Mouse (Mus musculus): ENCODE measurements at regions not wholly inside any gene's neighbourhood (a gene's known extent, or its start where the extent isn't known, plus 50 kb on each side); places are given as distances from the start of the nearest gene placed in this dataset.

- H3K9ac ChIP-seq (replicated peaks) = no peak overlapping the region
- no peak overlapping the region for H3K4me2 ChIP-seq (ENCODE audit: low read depth)
- H3K4me1 ChIP-seq (replicated peaks; ENCODE audit: control insufficient read depth in 2 of 2, insufficient read depth in 2 of 2, low read length in 1 of 2) = no peaks in the 10 kb centered on the region
- H3K27me3 ChIP-seq (ENCODE audit: control insufficient read depth, insufficient read depth, low read length) = no peaks in the 10 kb centered on the region
- H3K36me3 ChIP-seq (replicated peaks; ENCODE audit: control insufficient read depth, insufficient read depth, low read depth) = no peaks in the 10 kb centered on the region
- no peak overlapping the region for H3K4me3 ChIP-seq (ENCODE audit: insufficient read depth in 1 of 2, low read depth in 2 of 2, low read length in 2 of 2)
- DNase-seq (ENCODE audit: low read depth in 3 of 3, low spot score in 3 of 3) (no peak), ATAC-seq (ENCODE audit: insufficient read depth) (no peak)
- H3K9me3 ChIP-seq (ENCODE audit: control insufficient read depth, low read length) = no peaks in the 10 kb centered on the region
- no peak overlapping the region for H3K27ac ChIP-seq
- 36% methylated on average over 5 of the region's 5 CpGs for WGBS (ENCODE audit: insufficient replicate concordance)
- no peak for TF ChIP-seq CTCF (IDR thresholded peaks at IDR 0.05; ENCODE audit: low read depth)
- TF ChIP-seq EP300 (IDR thresholded peaks at IDR 0.05; ENCODE audit: low read depth) = no peak
Measured at GRCm38 (mm10) chr8:91941005-91941404, 139.1 kb upstream of the Irx3 start.

DNA sequence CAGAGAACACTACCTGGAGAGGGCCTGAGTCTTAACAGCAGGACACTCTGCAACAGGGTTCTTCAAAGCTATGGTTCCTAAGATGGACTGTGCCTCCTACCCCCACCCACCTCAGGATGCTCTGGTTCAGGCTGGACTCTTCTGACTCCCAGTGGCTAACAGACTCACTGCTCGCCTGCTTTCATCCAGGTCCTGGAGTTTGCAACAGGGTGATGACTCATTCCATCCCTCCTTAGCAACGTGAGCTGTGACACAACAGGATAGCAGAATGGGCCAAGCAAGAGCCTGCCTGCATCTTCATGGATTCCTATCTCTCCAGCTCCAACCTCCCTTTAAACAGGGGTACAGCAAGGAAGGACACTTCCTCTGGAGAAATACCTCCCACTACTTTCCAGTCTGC, 135.4 kb upstream of the Irx3 start:
- 29% methylated on average over 2 of the region's 2 CpGs for WGBS (ENCODE audit: insufficient replicate concordance)
- no peaks in the 10 kb centered on the region for H3K27me3 ChIP-seq (ENCODE audit: control insufficient read depth, insufficient read depth, low read length)
- H3K9ac ChIP-seq (replicated peaks) = no peak overlapping the region
- H3K4me2 ChIP-seq (ENCODE audit: low read depth) = no peak overlapping the region
- H3K4me3 ChIP-seq (ENCODE audit: insufficient read depth in 1 of 2, low read depth in 2 of 2, low read length in 2 of 2) = no peak overlapping the region
- H3K36me3 ChIP-seq (replicated peaks; ENCODE audit: control insufficient read depth, insufficient read depth, low read depth) = no peaks in the 10 kb centered on the region
- no peaks in the 10 kb centered on the region for H3K4me1 ChIP-seq (replicated peaks; ENCODE audit: control insufficient read depth in 2 of 2, insufficient read depth in 2 of 2, low read length in 1 of 2)
- no peak overlapping the region for H3K27ac ChIP-seq
- no peak for DNase-seq (ENCODE audit: low read depth in 3 of 3, low spot score in 3 of 3)
- H3K9me3 ChIP-seq (ENCODE audit: control insufficient read depth, low read length) = no peaks in the 10 kb centered on the region
- ATAC-seq (ENCODE audit: insufficient read depth) = no peak
- TF ChIP-seq EP300 (IDR thresholded peaks at IDR 0.05; ENCODE audit: low read depth) (no peak), CTCF (IDR thresholded peaks at IDR 0.05; ENCODE audit: low read depth) (no peak)

- 52% methylated on average over 4 of the region's 4 CpGs for WGBS (ENCODE audit: insufficient replicate concordance)
- Histone ChIP-seq H3K9me3 (ENCODE audit: control insufficient read depth, low read length) (no peaks in the 10 kb centered on the region), H3K4me2 (ENCODE audit: low read depth) (no peak overlapping the region), H3K4me1 (replicated peaks; ENCODE audit: control insufficient read depth in 2 of 2, insufficient read depth in 2 of 2, low read length in 1 of 2) (no peaks in the 10 kb centered on the region), H3K27me3 (ENCODE audit: control insufficient read depth, insufficient read depth, low read length) (no peaks in the 10 kb centered on the region), H3K36me3 (replicated peaks; ENCODE audit: control insufficient read depth, insufficient read depth, low read depth) (no peaks in the 10 kb centered on the region), H3K4me3 (ENCODE audit: insufficient read depth in 1 of 2, low read depth in 2 of 2, low read length in 2 of 2) (no peak overlapping the region), H3K9ac (replicated peaks) (no peak overlapping the region), H3K27ac (no peak overlapping the region)
- no peak for DNase-seq (ENCODE audit: low read depth in 3 of 3, low spot score in 3 of 3)
- ATAC-seq (ENCODE audit: insufficient read depth) = no peak
- TF ChIP-seq CTCF (IDR thresholded peaks at IDR 0.05; ENCODE audit: low read depth) (no peak), EP300 (IDR thresholded peaks at IDR 0.05; ENCODE audit: low read depth) (no peak)
Measured at GRCm38 (mm10) chr8:91930520-91930919, 128.7 kb upstream of the Irx3 start.

DNA sequence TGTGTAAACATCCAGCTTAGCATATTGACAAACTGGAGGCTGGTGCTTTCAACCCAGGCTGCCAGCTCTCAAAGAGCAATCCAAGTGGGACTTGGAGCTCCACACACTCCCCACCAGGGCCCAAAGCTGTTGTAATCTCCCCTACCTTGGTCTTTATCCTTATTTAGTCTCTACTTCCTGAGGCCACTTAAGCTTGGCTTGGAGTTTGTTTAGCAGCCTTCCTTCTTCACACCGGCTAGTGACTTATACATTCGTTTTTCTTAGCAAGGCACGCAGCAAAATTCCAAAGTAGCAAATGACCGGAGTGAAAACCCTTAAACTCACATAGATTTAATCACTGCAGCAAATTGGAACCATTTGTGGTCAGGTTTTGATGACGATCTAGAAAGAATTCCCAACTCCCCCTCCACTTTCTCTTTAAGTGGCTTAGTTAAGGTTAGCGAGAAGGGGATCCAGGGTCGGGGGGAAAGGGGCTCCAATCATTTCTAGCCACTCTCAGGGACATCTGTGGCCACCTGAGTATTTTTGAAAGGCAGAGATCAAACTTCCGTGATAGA, 124.2 kb upstream of the Irx3 start:
- Histone ChIP-seq H3K4me1 (replicated peaks; ENCODE audit: control insufficient read depth in 2 of 2, insufficient read depth in 2 of 2, low read length in 1 of 2) (peaks cover 0 to 4% of the 10 kb centered on the region in 2 experiments; a peak in 1 of 4 replicates), H3K36me3 (replicated peaks; ENCODE audit: control insufficient read depth, insufficient read depth, low read depth) (no peaks in the 10 kb centered on the region), H3K4me2 (ENCODE audit: low read depth) (no peak overlapping the region), H3K9ac (replicated peaks) (no peak overlapping the region), H3K27ac (no peak overlapping the region), H3K4me3 (ENCODE audit: insufficient read depth in 1 of 2, low read depth in 2 of 2, low read length in 2 of 2) (no peak overlapping the region), H3K9me3 (ENCODE audit: control insufficient read depth, low read length) (no peaks in the 10 kb centered on the region), H3K27me3 (ENCODE audit: control insufficient read depth, insufficient read depth, low read length) (no peaks in the 10 kb centered on the region)
- ATAC-seq (ENCODE audit: insufficient read depth) = no peak
- 57% methylated on average over 8 of the region's 8 CpGs for WGBS (ENCODE audit: insufficient replicate concordance)
- no peak for TF ChIP-seq CTCF (IDR thresholded peaks at IDR 0.05; ENCODE audit: low read depth)
- TF ChIP-seq EP300 (IDR thresholded peaks at IDR 0.05; ENCODE audit: low read depth) = no peak
- no peak for DNase-seq (ENCODE audit: low read depth in 3 of 3, low spot score in 3 of 3)

DNA sequence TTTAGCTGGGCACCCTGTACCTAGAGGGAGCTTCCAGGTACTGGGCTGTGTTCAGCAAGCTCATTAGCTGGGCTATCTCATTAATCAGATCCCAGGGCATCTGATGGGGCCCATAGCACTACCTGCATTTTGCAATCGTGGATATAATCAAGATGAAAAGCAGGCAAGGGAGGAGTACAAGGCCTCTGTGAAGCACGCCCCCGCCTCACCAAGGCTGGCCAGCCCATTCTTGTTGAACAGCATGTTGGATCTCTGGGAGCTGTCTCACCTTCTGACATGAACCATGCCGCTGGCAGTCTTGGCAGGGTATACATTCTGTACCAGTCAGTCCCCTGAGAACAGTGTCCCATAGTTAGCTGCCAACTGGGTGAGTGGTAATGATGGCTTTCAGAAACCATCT, 122.3 kb upstream of the Irx3 start:
- H3K36me3 ChIP-seq (replicated peaks; ENCODE audit: control insufficient read depth, insufficient read depth, low read depth) = no peaks in the 10 kb centered on the region
- DNase-seq (ENCODE audit: low read depth in 3 of 3, low spot score in 3 of 3) = no peak
- H3K27ac ChIP-seq = no peak overlapping the region
- ATAC-seq (ENCODE audit: insufficient read depth) = no peak
- peaks cover 0 to 4% of the 10 kb centered on the region in 2 experiments; a peak in 1 of 4 replicates for H3K4me1 ChIP-seq (replicated peaks; ENCODE audit: control insufficient read depth in 2 of 2, insufficient read depth in 2 of 2, low read length in 1 of 2)
- no peaks in the 10 kb centered on the region for H3K27me3 ChIP-seq (ENCODE audit: control insufficient read depth, insufficient read depth, low read length)
- H3K4me3 ChIP-seq (ENCODE audit: insufficient read depth in 1 of 2, low read depth in 2 of 2, low read length in 2 of 2) = no peak overlapping the region
- WGBS (ENCODE audit: insufficient replicate concordance) = 60% methylated on average over 4 of the region's 4 CpGs
- H3K9ac ChIP-seq (replicated peaks) = no peak overlapping the region
- H3K4me2 ChIP-seq (ENCODE audit: low read depth) = no peak overlapping the region
- H3K9me3 ChIP-seq (ENCODE audit: control insufficient read depth, low read length) = no peaks in the 10 kb centered on the region
- TF ChIP-seq EP300 (IDR thresholded peaks at IDR 0.05; ENCODE audit: low read depth) = no peak
- TF ChIP-seq CTCF (IDR thresholded peaks at IDR 0.05; ENCODE audit: low read depth) = no peak
